Mouse (Mus musculus) MEL (cell line): ENCODE results near the gene Carm1.

Experiments used
- CHD1 ChIP-seq: IDR thresholded peaks from 2 replicates; pipeline ENCODE4 v1.6.1; 2012; ENCODE audit warnings: low read depth, mild to moderate bottlenecking, inconsistent platforms, low read length, improper control_type of control experiment
- CTCF ChIP-seq, 3 experiments: IDR thresholded peaks in 2 of 3; conservative IDR thresholded peaks in 1 of 3; 2 replicates each; pipeline ENCODE4 v1.5.1; 2011 to 2012; ENCODE audit warnings: low read length in 3 of 3, low read depth in 2 of 3, mild to moderate bottlenecking in 2 of 3, improper control_type of control experiment in 1 of 3, inconsistent platforms in 1 of 3, mixed read lengths in 1 of 3, moderate library complexity in 1 of 3; ENCODE audit not compliant: control insufficient read depth in 1 of 3, insufficient read depth in 1 of 3, poor library complexity in 1 of 3, severe bottlenecking in 1 of 3
- GABPA ChIP-seq: IDR thresholded peaks from 2 replicates; pipeline ENCODE4 v1.6.1; 2012; ENCODE audit warnings: low read depth, mild to moderate bottlenecking, inconsistent platforms, low read length, improper control_type of control experiment, moderate library complexity
- NELFE ChIP-seq: IDR thresholded peaks from 2 replicates; pipeline ENCODE4 v1.6.1; 2011; ENCODE audit warnings: low read depth, low read length, improper control_type of control experiment
- SIN3A ChIP-seq: IDR thresholded peaks from 2 replicates; pipeline ENCODE4 v1.6.1; 2012; ENCODE audit warnings: low read length, improper control_type of control experiment, inconsistent platforms
- TAL1 ChIP-seq: IDR thresholded peaks from 2 replicates; pipeline ENCODE4 v1.6.1; 2012; ENCODE audit warnings: mild to moderate bottlenecking, inconsistent platforms, low read length, moderate library complexity, mixed read lengths

- TF ChIP-seq NELFE: no peak
- TF ChIP-seq CHD1: no peak
- TF ChIP-seq GABPA: no peak
- no peak for TF ChIP-seq TAL1
- TF ChIP-seq CTCF (IDR thresholded peaks at IDR 0.05 in 2 of 3, conservative IDR thresholded peaks at IDR 0.05 in 1 of 3; ENCODE audit: control insufficient read depth in 1 of 3, insufficient read depth in 1 of 3, low read depth in 2 of 3, low read length in 3 of 3, poor library complexity in 1 of 3, severe bottlenecking in 1 of 3): no peak
- TF ChIP-seq SIN3A: no peak
Measured at GRCm38 (mm10) chr9:21517947-21518495, 28.7 kb upstream of the Carm1 start.
